Mouse (Mus musculus) myocyte (in vitro differentiated cells): ENCODE measurements around the gene Phb. TPM values are rescaled to one million over a fixed set of nuclear protein-coding genes. Genes with fewer than 3 reads are reported as not detected.

Experiments
- H3K27me3 ChIP-seq: one replicate; pipeline ENCODE4 v1.6.1; 2011; ENCODE audit not compliant: control insufficient read depth, insufficient read depth, insufficient read length
- H3K36me3 ChIP-seq: one replicate; pipeline ENCODE4 v1.6.1; 2011; ENCODE audit not compliant: control insufficient read depth, insufficient read depth
- H3K4me2 ChIP-seq: one replicate; pipeline ENCODE4 v1.6.1; 2011; ENCODE audit warnings: low read depth, control low read depth
- H3K4me3 ChIP-seq: one replicate; pipeline ENCODE4 v1.5.1; 2011; ENCODE audit warnings: mild to moderate bottlenecking, control low read depth, moderate library complexity
- H3K79me2 ChIP-seq: one replicate; pipeline ENCODE4 v1.6.1; 2011; ENCODE audit not compliant: control insufficient read depth, insufficient read depth
- H3ac ChIP-seq: one replicate; pipeline ENCODE4 v1.6.1; 2011; ENCODE audit not compliant: control insufficient read depth, insufficient read length
- CEBPB ChIP-seq: IDR thresholded peaks from 2 replicates; pipeline ENCODE4 v1.6.1; 2011; ENCODE audit warnings: mild to moderate bottlenecking, moderate library complexity; ENCODE audit not compliant: poor library complexity, insufficient read depth, severe bottlenecking
- E2F4 ChIP-seq: IDR thresholded peaks from one replicate; pipeline ENCODE4 v1.6.1; 2011; ENCODE audit warnings: mild to moderate bottlenecking, control low read depth, moderate library complexity; ENCODE audit not compliant: insufficient read depth
- MAX ChIP-seq: IDR thresholded peaks from one replicate; pipeline ENCODE4 v1.6.1; 2011; ENCODE audit warnings: low read depth, mild to moderate bottlenecking, control low read depth
- MYOD1 ChIP-seq, 3 experiments: IDR thresholded peaks; one replicate each; pipeline ENCODE4 v1.6.1; 2011; ENCODE audit warnings: control low read depth in 2 of 3, low read depth in 2 of 3, mild to moderate bottlenecking in 2 of 3, moderate library complexity in 1 of 3; ENCODE audit not compliant: insufficient read length in 2 of 3, control insufficient read depth in 1 of 3
- MYOG ChIP-seq, 3 experiments: IDR thresholded peaks; one replicate each; pipeline ENCODE4 v1.6.1; 2011; ENCODE audit warnings: control low read depth in 2 of 3, low read depth in 2 of 3, mild to moderate bottlenecking in 2 of 3; ENCODE audit not compliant: insufficient read length in 2 of 3, control insufficient read depth in 1 of 3, insufficient read depth in 1 of 3
- POLR2A ChIP-seq: IDR thresholded peaks from one replicate; pipeline ENCODE4 v1.6.1; 2011; ENCODE audit warnings: low read depth, mild to moderate bottlenecking, control low read depth, moderate library complexity; ENCODE audit not compliant: insufficient read length
- POLR2AphosphoS2 ChIP-seq: IDR thresholded peaks from one replicate; pipeline ENCODE4 v1.6.1; 2011; ENCODE audit warnings: low read depth, control low read depth; ENCODE audit not compliant: insufficient read length
- REST ChIP-seq: IDR thresholded peaks from one replicate; pipeline ENCODE4 v1.6.1; 2011; ENCODE audit warnings: mild to moderate bottlenecking, control low read depth, moderate library complexity; ENCODE audit not compliant: insufficient read depth, insufficient read length
- SRF ChIP-seq: IDR thresholded peaks from one replicate; pipeline ENCODE4 v1.6.1; 2011; ENCODE audit warnings: low read depth; ENCODE audit not compliant: control insufficient read depth, insufficient read length
- TCF12 ChIP-seq: IDR thresholded peaks from one replicate; pipeline ENCODE4 v1.6.1; 2011; ENCODE audit warnings: mild to moderate bottlenecking, control low read depth; ENCODE audit not compliant: poor library complexity, insufficient read depth, severe bottlenecking
- TCF3 ChIP-seq: IDR thresholded peaks from one replicate; pipeline ENCODE4 v1.6.1; 2011; ENCODE audit warnings: low read depth, control low read depth; ENCODE audit not compliant: insufficient read length
- USF1 ChIP-seq: IDR thresholded peaks from one replicate; pipeline ENCODE4 v1.6.1; 2011; ENCODE audit warnings: low read depth, mild to moderate bottlenecking, control low read depth, moderate library complexity
- polyA plus RNA-seq: library from polyadenylated mRNA; unstranded; fragments of >200 nt; fragmentation: generic; extraction: Trizol; gene quantifications from one replicate; pipeline ENCODE4 v1.2.1, GENCODE M21; 2012; ENCODE audit warnings: missing spikeins

The Phb gene
- polyA plus RNA-seq, 1 experiment = 343 TPM

- TF ChIP-seq MYOD1 (IDR thresholded peaks at IDR 0.05; ENCODE audit: control insufficient read depth in 1 of 3, insufficient read length in 2 of 3, low read depth in 2 of 3) = no peak
- TF ChIP-seq E2F4 = no peak
- TF ChIP-seq POLR2AphosphoS2 = no peak
- TF ChIP-seq SRF = no peak
- no peak for TF ChIP-seq MYOG (IDR thresholded peaks at IDR 0.05; ENCODE audit: control insufficient read depth in 1 of 3, insufficient read depth in 1 of 3, insufficient read length in 2 of 3, low read depth in 2 of 3)
- TF ChIP-seq TCF3 = no peak
- TF ChIP-seq TCF12 = no peak
- TF ChIP-seq USF1 = no peak
- no peak for TF ChIP-seq MAX
- TF ChIP-seq POLR2A = no peak
- no peak for TF ChIP-seq REST
- no peak for TF ChIP-seq CEBPB
- no peaks in the 10 kb centered on the region for H3K36me3 ChIP-seq
- peaks cover 9% of the 10 kb centered on the region for H3K79me2 ChIP-seq
- no peak within 1 kb of the TSS for H3K4me3 ChIP-seq
- H3K4me2 ChIP-seq = no peak within 1 kb of the TSS
- H3ac ChIP-seq = no peak within 1 kb of the TSS
- no peaks in the 10 kb centered on the region for H3K27me3 ChIP-seq
Observed at GRCm38 (mm10) chr11:95723287-95723686, 56.5 kb downstream of the Phb start, which contains the start of gene B130006D01Rik. Gene B130006D01Rik, plus strand, starts transcription at chr11:95723587.

GRCm38 (mm10) chr11:95724466-95724865 lies 57.7 kb downstream of the Phb start:
- no peak overlapping the region for H3K4me3 ChIP-seq

GRCm38 (mm10) chr11:95726156-95726555 lies 59.4 kb downstream of the Phb start:
- Histone ChIP-seq H3K79me2 (peaks cover under 1% of the 10 kb centered on the region), H3K27me3 (no peaks in the 10 kb centered on the region), H3ac (no peak overlapping the region), H3K4me2 (no peak overlapping the region), H3K36me3 (no peaks in the 10 kb centered on the region), H3K4me3 (no peak overlapping the region)
- TF ChIP-seq SRF (no peak), POLR2A (no peak), TCF12 (no peak), REST (no peak), USF1 (no peak), MYOD1 (IDR thresholded peaks at IDR 0.05; ENCODE audit: control insufficient read depth in 1 of 3, insufficient read length in 2 of 3, low read depth in 2 of 3) (no peak), CEBPB (no peak), MAX (no peak), MYOG (IDR thresholded peaks at IDR 0.05; ENCODE audit: control insufficient read depth in 1 of 3, insufficient read depth in 1 of 3, insufficient read length in 2 of 3, low read depth in 2 of 3) (no peak), POLR2AphosphoS2 (no peak), E2F4 (no peak), TCF3 (no peak)

More at GRCm38 (mm10) chr11:95724466-95724865, 57.7 kb downstream of the Phb start:
- Histone ChIP-seq H3K36me3 (no peaks in the 10 kb centered on the region), H3ac (no peak overlapping the region), H3K27me3 (no peaks in the 10 kb centered on the region), H3K79me2 (peaks cover 7% of the 10 kb centered on the region), H3K4me2 (no peak overlapping the region)
- TF ChIP-seq MAX (no peak), USF1 (no peak), MYOD1 (IDR thresholded peaks at IDR 0.05; ENCODE audit: control insufficient read depth in 1 of 3, insufficient read length in 2 of 3, low read depth in 2 of 3) (no peak), MYOG (IDR thresholded peaks at IDR 0.05; ENCODE audit: control insufficient read depth in 1 of 3, insufficient read depth in 1 of 3, insufficient read length in 2 of 3, low read depth in 2 of 3) (no peak), POLR2A (no peak), SRF (no peak), POLR2AphosphoS2 (no peak)

- no peak for TF ChIP-seq TCF3
- no peak for TF ChIP-seq SRF
- TF ChIP-seq POLR2AphosphoS2 = no peak
- TF ChIP-seq REST = no peak
- TF ChIP-seq MYOG (IDR thresholded peaks at IDR 0.05; ENCODE audit: control insufficient read depth in 1 of 3, insufficient read depth in 1 of 3, insufficient read length in 2 of 3, low read depth in 2 of 3) = no peak
- TF ChIP-seq E2F4 = no peak
- TF ChIP-seq CEBPB = no peak
- no peak for TF ChIP-seq POLR2A
- TF ChIP-seq TCF12 = no peak
- TF ChIP-seq MYOD1 (IDR thresholded peaks at IDR 0.05; ENCODE audit: control insufficient read depth in 1 of 3, insufficient read length in 2 of 3, low read depth in 2 of 3) = no peak
- no peak for TF ChIP-seq USF1
- no peak for TF ChIP-seq MAX
- Histone ChIP-seq H3K4me3 (no peak overlapping the region), H3K79me2 (no peaks in the 10 kb centered on the region), H3K4me2 (no peak overlapping the region), H3ac (no peak overlapping the region), H3K36me3 (no peaks in the 10 kb centered on the region), H3K27me3 (no peaks in the 10 kb centered on the region)
Observed at GRCm38 (mm10) chr11:95727947-95728346, 61.2 kb downstream of the Phb start.
